Mouse (Mus musculus): ENCODE results near the gene Cactin. TPM values are rescaled to one million over a fixed set of nuclear protein-coding genes. Genes with fewer than 3 reads are reported as not detected.

The Cactin gene
- polyA plus RNA-seq (2012; rRNA removed) = 16.6 and 29.2 TPM in 2 replicates

- H3K4me3 ChIP-seq (ENCODE audit: low read depth, low read length) = peak within 1 kb of the TSS; percentile 82
- WGBS = under 1% methylated on average over 68 of the region's 68 CpGs
Observed at GRCm38 (mm10) chr10:81320550-81321347, at the start of gene Cactin. Cactin (plus strand) TSS chr10:81321103.

GRCm38 (mm10) chr10:81272356-81272755 is 48.5 kb upstream of the Cactin start:
- WGBS = 82% methylated on average over 21 of the region's 21 CpGs
- TF ChIP-seq CTCF (IDR thresholded peaks at IDR 0.05; ENCODE audit: extremely low read depth, insufficient read length, insufficient replicate concordance, low read depth, low read length) (no peak), POLR2A (IDR thresholded peaks at IDR 0.05; ENCODE audit: low read depth, low read length) (no peak)
- Histone ChIP-seq H3K4me3 (ENCODE audit: low read depth, low read length) (no peak overlapping the region), H3K36me3 (ENCODE audit: control insufficient read depth, insufficient read depth, low read length) (peaks cover 59% of the 10 kb centered on the region), H3K4me1 (ENCODE audit: control insufficient read depth, insufficient read depth, insufficient read length, low read length) (peaks cover 10% of the 10 kb centered on the region), H3K27ac (ENCODE audit: insufficient read depth, low read depth, low read length) (no peak overlapping the region), H3K27me3 (ENCODE audit: control insufficient read depth, insufficient read depth, low read length) (no peaks in the 10 kb centered on the region)

More at GRCm38 (mm10) chr10:81320550-81321347, at the start of gene Cactin:
- no peaks in the 10 kb centered on the region for H3K27me3 ChIP-seq (ENCODE audit: control insufficient read depth, insufficient read depth, low read length)
- TF ChIP-seq POLR2A (IDR thresholded peaks at IDR 0.05; ENCODE audit: low read depth, low read length) = peak; percentile 49; the same call in 1 of the 2 replicates
- no peak for TF ChIP-seq CTCF (IDR thresholded peaks at IDR 0.05; ENCODE audit: extremely low read depth, insufficient read length, insufficient replicate concordance, low read depth, low read length)
- H3K4me1 ChIP-seq (ENCODE audit: control insufficient read depth, insufficient read depth, insufficient read length, low read length) = peaks cover 30% of the 10 kb centered on the region
- peaks cover 34% of the 10 kb centered on the region for H3K36me3 ChIP-seq (ENCODE audit: control insufficient read depth, insufficient read depth, low read length)
- H3K27ac ChIP-seq (ENCODE audit: insufficient read depth, low read depth, low read length) = peak within 1 kb of the TSS; percentile 91

GRCm38 (mm10) chr10:81273842-81274241 is 47.1 kb upstream of the Cactin start:
- WGBS = 90% methylated on average over 19 of the region's 19 CpGs
- H3K27me3 ChIP-seq (ENCODE audit: control insufficient read depth, insufficient read depth, low read length) = no peaks in the 10 kb centered on the region
- no peak for TF ChIP-seq CTCF (IDR thresholded peaks at IDR 0.05; ENCODE audit: extremely low read depth, insufficient read length, insufficient replicate concordance, low read depth, low read length)
- no peak for TF ChIP-seq POLR2A (IDR thresholded peaks at IDR 0.05; ENCODE audit: low read depth, low read length)
- peaks cover 73% of the 10 kb centered on the region for H3K36me3 ChIP-seq (ENCODE audit: control insufficient read depth, insufficient read depth, low read length)
- H3K4me1 ChIP-seq (ENCODE audit: control insufficient read depth, insufficient read depth, insufficient read length, low read length) = peaks cover 6% of the 10 kb centered on the region
- no peak overlapping the region for H3K27ac ChIP-seq (ENCODE audit: insufficient read depth, low read depth, low read length)
- H3K4me3 ChIP-seq (ENCODE audit: low read depth, low read length) = no peak overlapping the region

GRCm38 (mm10) chr10:81277676-81278075 is 43.2 kb upstream of the Cactin start:
- WGBS = 91% methylated on average over 22 of the region's 22 CpGs
- no peaks in the 10 kb centered on the region; the same call in 1 of the 2 replicates for H3K4me1 ChIP-seq (ENCODE audit: control insufficient read depth, insufficient read depth, insufficient read length, low read length)
- H3K36me3 ChIP-seq (ENCODE audit: control insufficient read depth, insufficient read depth, low read length) = peaks cover 83% of the 10 kb centered on the region
- TF ChIP-seq CTCF (IDR thresholded peaks at IDR 0.05; ENCODE audit: extremely low read depth, insufficient read length, insufficient replicate concordance, low read depth, low read length) = no peak
- TF ChIP-seq POLR2A (IDR thresholded peaks at IDR 0.05; ENCODE audit: low read depth, low read length) = no peak
- no peak overlapping the region for H3K4me3 ChIP-seq (ENCODE audit: low read depth, low read length)
- H3K27me3 ChIP-seq (ENCODE audit: control insufficient read depth, insufficient read depth, low read length) = no peaks in the 10 kb centered on the region
- no peak overlapping the region for H3K27ac ChIP-seq (ENCODE audit: insufficient read depth, low read depth, low read length)

- no peaks in the 10 kb centered on the region for H3K27me3 ChIP-seq (ENCODE audit: control insufficient read depth, insufficient read depth, low read length)
- H3K27ac ChIP-seq (ENCODE audit: insufficient read depth, low read depth, low read length) = no peak overlapping the region
- no peak overlapping the region for H3K4me3 ChIP-seq (ENCODE audit: low read depth, low read length)
- 65% methylated on average over 10 of the region's 10 CpGs for WGBS
- no peaks in the 10 kb centered on the region; the same call in 1 of the 2 replicates for H3K4me1 ChIP-seq (ENCODE audit: control insufficient read depth, insufficient read depth, insufficient read length, low read length)
- peaks cover 71% of the 10 kb centered on the region for H3K36me3 ChIP-seq (ENCODE audit: control insufficient read depth, insufficient read depth, low read length)
- TF ChIP-seq CTCF (IDR thresholded peaks at IDR 0.05; ENCODE audit: extremely low read depth, insufficient read length, insufficient replicate concordance, low read depth, low read length) = no peak
- no peak for TF ChIP-seq POLR2A (IDR thresholded peaks at IDR 0.05; ENCODE audit: low read depth, low read length)
Observed at GRCm38 (mm10) chr10:81279496-81279895, 41.4 kb upstream of the Cactin start.

GRCm38 (mm10) chr10:81284189-81284588 is 36.7 kb upstream of the Cactin start:
- peaks cover 21% of the 10 kb centered on the region for H3K4me1 ChIP-seq (ENCODE audit: control insufficient read depth, insufficient read depth, insufficient read length, low read length)
- peaks cover 34% of the 10 kb centered on the region for H3K36me3 ChIP-seq (ENCODE audit: control insufficient read depth, insufficient read depth, low read length)
- TF ChIP-seq CTCF (IDR thresholded peaks at IDR 0.05; ENCODE audit: extremely low read depth, insufficient read length, insufficient replicate concordance, low read depth, low read length) (no peak), POLR2A (IDR thresholded peaks at IDR 0.05; ENCODE audit: low read depth, low read length) (no peak)
- no peak overlapping the region for H3K27ac ChIP-seq (ENCODE audit: insufficient read depth, low read depth, low read length)
- H3K27me3 ChIP-seq (ENCODE audit: control insufficient read depth, insufficient read depth, low read length) = no peaks in the 10 kb centered on the region
- peak overlapping the region; percentile 69; the same call in 1 of the 2 replicates for H3K4me3 ChIP-seq (ENCODE audit: low read depth, low read length)
- 43% methylated on average over 6 of the region's 6 CpGs for WGBS

- H3K27ac ChIP-seq (ENCODE audit: insufficient read depth, low read depth, low read length) = 0 out of 2 replicates have a peak overlapping the region, but pooled peaks have one; percentile 50
- WGBS = 9% methylated on average over 17 of the region's 17 CpGs
- no peak for TF ChIP-seq POLR2A (IDR thresholded peaks at IDR 0.05; ENCODE audit: low read depth, low read length)
- no peak for TF ChIP-seq CTCF (IDR thresholded peaks at IDR 0.05; ENCODE audit: extremely low read depth, insufficient read length, insufficient replicate concordance, low read depth, low read length)
- no peaks in the 10 kb centered on the region for H3K27me3 ChIP-seq (ENCODE audit: control insufficient read depth, insufficient read depth, low read length)
- peaks cover 28% of the 10 kb centered on the region for H3K36me3 ChIP-seq (ENCODE audit: control insufficient read depth, insufficient read depth, low read length)
- peaks cover 21% of the 10 kb centered on the region for H3K4me1 ChIP-seq (ENCODE audit: control insufficient read depth, insufficient read depth, insufficient read length, low read length)
- H3K4me3 ChIP-seq (ENCODE audit: low read depth, low read length) = peak overlapping the region; percentile 69
Observed at GRCm38 (mm10) chr10:81284719-81285118, 36.2 kb upstream of the Cactin start.
